Mouse (Mus musculus) adipocyte (in vitro differentiated cells): Measurements from ENCODE around the gene Ctdspl2.

Experiments
- DNase-seq: peaks from one replicate; pipeline ENCODE4 v3.0.0-alpha.2; 2016; ENCODE audit warnings: low spot score

Gene Ctdspl2

GRCm38 (mm10) chr2:122059365-122060115 is 103.7 kb downstream of the Ctdspl2 start:
- DNase-seq = no peak
